9 mouse cellular contexts compared by ENCODE assay signal in the genomic region with DNA sequence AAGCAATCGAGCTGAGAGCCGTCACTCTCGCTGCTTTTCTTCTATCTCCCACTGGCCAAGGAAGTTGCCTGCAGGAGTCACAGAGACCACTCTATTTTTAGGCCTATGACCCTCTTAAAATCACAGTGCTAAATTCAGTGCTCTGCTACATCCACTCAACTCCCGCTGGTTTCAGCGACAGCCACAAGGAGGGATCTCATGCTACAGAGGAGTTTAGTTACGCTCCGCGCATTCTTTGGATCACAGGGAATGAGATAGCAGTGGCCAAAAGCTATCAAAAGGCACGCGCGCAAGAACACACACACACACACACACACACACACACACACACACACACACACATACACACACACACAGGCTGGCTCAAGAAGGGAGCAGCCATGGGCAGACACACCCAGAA.
A peak's percentile ranks its signal among the peaks of the same experiment; 100 is the strongest.
DNase-seq lines count a peak whose midpoint lies in the region; ATAC-seq lines count a peak whose summit lies in the region.
"Had no signal": no experiment of that assay in that cellular context is flagged by ENCODE, and none has a peak within 500 bp of the region (broad histone marks: within the 10 kb centered on the region; RNA-seq: fewer than 3 reads in every experiment).

No protein-coding gene starts in this region.

- DNase-seq in heart, adult 11 months, result peak; percentile 90
- no peak for DNase-seq in heart, adult 8-10 months (ENCODE audit: low spot score)
- peak; percentile 42 for DNase-seq in embryo, embryonic 9.5 days (ENCODE audit: extremely low spot score)
- no peak for DNase-seq in adrenal gland, postnatal 25 days
- DNase-seq in thymus, adult 18-20 months, result no peak
- no peak for DNase-seq in thymus, postnatal 36 days
- DNase-seq: gastrocnemius, postnatal 36 days had no signal

- peak overlapping the region; percentile 66 for H3K9ac ChIP-seq in heart, embryonic 16.5 days (ENCODE audit: low read length)
- H3K9ac ChIP-seq in midbrain, embryonic 15.5 days, result no peak overlapping the region

- H3K9me3 ChIP-seq in heart, embryonic 16.5 days (replicated peaks; ENCODE audit: control insufficient read depth, low read length), result no peaks in the 10 kb centered on the region
- no peaks in the 10 kb centered on the region for H3K9me3 ChIP-seq in midbrain, embryonic 15.5 days

- 20% methylated on average over 11 of the region's 11 CpGs for WGBS in heart, embryonic 16.5 days
- WGBS in midbrain, embryonic 15.5 days, result 2% methylated on average over 11 of the region's 11 CpGs

- peak overlapping the region; percentile 56 for H3K4me2 ChIP-seq in heart, embryonic 16.5 days (ENCODE audit: low read depth, low read length)
- peak overlapping the region; percentile 22; the same call in 1 of the 2 replicates for H3K4me2 ChIP-seq in midbrain, embryonic 15.5 days

- H3K4me1 ChIP-seq in heart, embryonic 16.5 days (ENCODE audit: control insufficient read depth, insufficient read depth, low read length), result peaks cover 56% of the 10 kb centered on the region
- peaks cover 45% of the 10 kb centered on the region for H3K4me1 ChIP-seq in midbrain, embryonic 15.5 days

- ATAC-seq in heart, embryonic 16.5 days (replicated peaks; ENCODE audit: extremely low read depth, insufficient read depth, low FRiP score), result peak; percentile 86
- peak; percentile 31; the same call in 1 of the 2 replicates for ATAC-seq in midbrain, embryonic 15.5 days (replicated peaks)

- H3K36me3 ChIP-seq in heart, embryonic 16.5 days (ENCODE audit: control insufficient read depth, insufficient read depth), result no peaks in the 10 kb centered on the region
- no peaks in the 10 kb centered on the region for H3K36me3 ChIP-seq in midbrain, embryonic 15.5 days (replicated peaks)

- H3K4me3 ChIP-seq in heart, embryonic 16.5 days (ENCODE audit: low read length), result no peak overlapping the region
- H3K4me3 ChIP-seq in midbrain, embryonic 15.5 days, result no peak overlapping the region

- H3K27ac ChIP-seq in heart, embryonic 16.5 days (ENCODE audit: low read length), result peak overlapping the region; percentile 95
- H3K27ac ChIP-seq in midbrain, embryonic 15.5 days, result 0 out of 2 replicates have a peak overlapping the region, but pooled peaks have one; percentile 14

- no peaks in the 10 kb centered on the region for H3K27me3 ChIP-seq in heart, embryonic 16.5 days (ENCODE audit: control insufficient read depth, insufficient read depth, low read length)
- 0 out of 2 replicates have a peak, but pooled peaks cover 3% of the 10 kb centered on the region for H3K27me3 ChIP-seq in midbrain, embryonic 15.5 days (replicated peaks)

Comparison
In these comparisons a context has a peak if more than half of its experiments do, and no peak if none do; other contexts are left out.
1. DNase-seq: peak in heart, adult 11 months (single experiment) and embryo, embryonic 9.5 days (single experiment); none in heart, adult 8-10 months (single experiment), adrenal gland, postnatal 25 days (single experiment), thymus, adult 18-20 months (0 of 2) and thymus, postnatal 36 days (0 of 2).